14 mouse cellular contexts compared by ENCODE assay signal in the genomic region with DNA sequence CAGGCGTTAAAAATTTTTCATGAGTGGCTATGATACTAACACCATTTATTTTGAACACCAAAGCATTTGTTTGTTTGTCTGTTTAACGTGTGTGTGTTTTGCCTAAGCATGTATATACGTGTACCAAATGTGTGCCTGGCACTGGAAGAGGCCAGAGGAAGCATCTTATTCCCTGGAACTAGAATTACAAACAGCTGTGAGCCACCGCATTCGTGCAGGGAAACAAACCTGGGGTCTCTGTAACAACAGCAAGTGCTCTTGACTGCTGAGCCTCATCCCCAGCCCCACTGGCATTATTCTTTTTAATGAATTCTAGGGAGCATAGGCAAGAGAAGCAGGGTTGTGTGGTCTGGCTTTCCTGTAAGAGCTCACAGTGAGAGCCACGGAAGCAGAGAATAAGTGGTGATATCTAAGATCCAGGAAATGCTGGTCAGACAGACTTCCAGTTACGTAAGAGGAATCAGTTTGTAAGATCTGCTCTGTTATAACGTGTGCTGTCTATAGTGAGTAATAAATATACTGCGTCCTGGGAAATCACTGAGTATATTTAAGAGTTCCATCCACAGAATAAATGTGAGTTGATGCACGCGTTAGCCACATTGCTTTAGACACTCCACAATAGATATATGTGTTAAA.
DNase-seq lines count a peak whose midpoint lies in the region; ATAC-seq lines count a peak whose summit lies in the region.
"Had no signal": no experiment of that assay in that cellular context is flagged by ENCODE, and none has a peak within 500 bp of the region (broad histone marks: within the 10 kb centered on the region; RNA-seq: fewer than 3 reads in every experiment).

No protein-coding gene starts in this region.

- DNase-seq in heart, adult 9 months (ENCODE audit: low spot score in 2 of 2) = no peak
- DNase-seq in naive thymus-derived CD4-positive, alpha-beta T cell, adult 2 months (ENCODE audit: low read depth) = peak; percentile 2
- DNase-seq in lung, postnatal 14 days = no peak
- no peak for DNase-seq in cerebellum, postnatal 4 days (ENCODE audit: low spot score in 2 of 2)
- DNase-seq: cerebellum, adult 8-10 months; kidney, adult 11 months; thymus, postnatal 14 days had no signal

- peaks cover 54% of the 10 kb centered on the region for H3K4me1 ChIP-seq in heart, embryonic 12.5 days (replicated peaks)
- H3K4me1 ChIP-seq in midbrain, embryonic 15.5 days = peaks cover 15% of the 10 kb centered on the region
- peaks cover 6% of the 10 kb centered on the region; the same call in 1 of the 2 replicates for H3K4me1 ChIP-seq in midbrain, embryonic 16.5 days (ENCODE audit: control insufficient read depth, insufficient read depth, low read length)

- no peaks in the 10 kb centered on the region for H3K9me3 ChIP-seq in heart, embryonic 12.5 days (replicated peaks)
- no peaks in the 10 kb centered on the region for H3K9me3 ChIP-seq in midbrain, embryonic 15.5 days
- no peaks in the 10 kb centered on the region for H3K9me3 ChIP-seq in midbrain, embryonic 16.5 days (replicated peaks; ENCODE audit: control insufficient read depth, low read length, poor library complexity, severe bottlenecking)
- H3K9me3 ChIP-seq: embryonic facial prominence, embryonic 12.5 days; forebrain, embryonic 10.5 days; limb, embryonic 15.5 days had no signal

- no peak overlapping the region for H3K9ac ChIP-seq in heart, embryonic 12.5 days
- H3K9ac ChIP-seq in midbrain, embryonic 15.5 days = no peak overlapping the region
- no peak overlapping the region for H3K9ac ChIP-seq in midbrain, embryonic 16.5 days (ENCODE audit: low read depth, low read length)
- H3K9ac ChIP-seq: embryonic facial prominence, embryonic 12.5 days; limb, embryonic 15.5 days had no signal

- no peaks in the 10 kb centered on the region for H3K36me3 ChIP-seq in heart, embryonic 12.5 days
- H3K36me3 ChIP-seq in midbrain, embryonic 15.5 days (replicated peaks) = no peaks in the 10 kb centered on the region
- no peaks in the 10 kb centered on the region for H3K36me3 ChIP-seq in midbrain, embryonic 16.5 days (ENCODE audit: control insufficient read depth, insufficient read depth, low read length)
- H3K36me3 ChIP-seq: embryonic facial prominence, embryonic 12.5 days; forebrain, embryonic 10.5 days; limb, embryonic 15.5 days had no signal

- H3K4me3 ChIP-seq in heart, embryonic 12.5 days = no peak overlapping the region
- H3K4me3 ChIP-seq in midbrain, embryonic 15.5 days = no peak overlapping the region
- no peak overlapping the region for H3K4me3 ChIP-seq in midbrain, embryonic 16.5 days (ENCODE audit: low read depth, low read length)
- H3K4me3 ChIP-seq: embryonic facial prominence, embryonic 12.5 days; forebrain, embryonic 10.5 days; limb, embryonic 15.5 days had no signal

- ATAC-seq in heart, embryonic 12.5 days (ENCODE audit: insufficient number of reproducible peaks, low FRiP score) = no peak
- ATAC-seq in midbrain, embryonic 15.5 days (replicated peaks) = no peak
- no peak for ATAC-seq in midbrain, embryonic 16.5 days
- ATAC-seq in hematopoietic stem cell, adult 5-6 weeks (replicated peaks in 1 of 2; ENCODE audit: insufficient read depth in 1 of 2, low FRiP score in 2 of 2, low TSS enrichment in 1 of 2, low read depth in 1 of 2, poor library complexity in 2 of 2, severe bottlenecking in 2 of 2) = peak; percentile 79 to 84

- H3K27me3 ChIP-seq in heart, embryonic 12.5 days (replicated peaks) = no peaks in the 10 kb centered on the region
- H3K27me3 ChIP-seq in midbrain, embryonic 15.5 days (replicated peaks) = no peaks in the 10 kb centered on the region
- no peaks in the 10 kb centered on the region for H3K27me3 ChIP-seq in midbrain, embryonic 16.5 days (ENCODE audit: control insufficient read depth, insufficient read depth, low read depth, low read length)
- H3K27me3 ChIP-seq: limb, embryonic 15.5 days had no signal

- H3K4me2 ChIP-seq in heart, embryonic 12.5 days = no peak overlapping the region
- H3K4me2 ChIP-seq in midbrain, embryonic 15.5 days = no peak overlapping the region
- no peak overlapping the region for H3K4me2 ChIP-seq in midbrain, embryonic 16.5 days (ENCODE audit: low read length)
- H3K4me2 ChIP-seq: embryonic facial prominence, embryonic 12.5 days; limb, embryonic 15.5 days had no signal

- 0 out of 2 replicates have a peak overlapping the region, but pooled peaks have one; percentile 17 for H3K27ac ChIP-seq in heart, embryonic 12.5 days (ENCODE audit: poor library complexity, severe bottlenecking)
- H3K27ac ChIP-seq in midbrain, embryonic 15.5 days = peak overlapping the region; percentile 61; the same call in 1 of the 2 replicates
- H3K27ac ChIP-seq in midbrain, embryonic 16.5 days (ENCODE audit: low read length) = no peak overlapping the region
- H3K27ac ChIP-seq: embryonic facial prominence, embryonic 12.5 days; forebrain, embryonic 10.5 days; limb, embryonic 15.5 days had no signal

- WGBS in heart, embryonic 12.5 days = 50% methylated on average over 11 of the region's 11 CpGs
- 57% methylated on average over 11 of the region's 11 CpGs for WGBS in midbrain, embryonic 15.5 days
- WGBS in midbrain, embryonic 16.5 days = 62% methylated on average over 11 of the region's 11 CpGs

Comparison
In these comparisons a context has a peak if more than half of its experiments do, and no peak if none do; other contexts are left out.
1. ATAC-seq: peak in hematopoietic stem cell, adult 5-6 weeks (2 of 2); none in heart, embryonic 12.5 days (single experiment), midbrain, embryonic 15.5 days (single experiment) and midbrain, embryonic 16.5 days (single experiment).